Mouse (Mus musculus) lung, adult 2 months (tissue): ENCODE results near the gene Gm4450.

ENCODE experiments used
- CTCF ChIP-seq: fragments of 200-500 bp; IDR thresholded peaks from 2 replicates; pipeline ENCODE4 v1.5.1; 2011; ENCODE audit warnings: mild to moderate bottlenecking, low read length, control low read depth; ENCODE audit not compliant: insufficient read depth
- POLR2A ChIP-seq: fragments of 200-500 bp; IDR thresholded peaks from 2 replicates; pipeline ENCODE4 v1.6.1; 2011; ENCODE audit warnings: low read depth, mild to moderate bottlenecking, control low read depth, low read length, borderline replicate concordance; ENCODE audit errors: extremely low read depth

DNA sequence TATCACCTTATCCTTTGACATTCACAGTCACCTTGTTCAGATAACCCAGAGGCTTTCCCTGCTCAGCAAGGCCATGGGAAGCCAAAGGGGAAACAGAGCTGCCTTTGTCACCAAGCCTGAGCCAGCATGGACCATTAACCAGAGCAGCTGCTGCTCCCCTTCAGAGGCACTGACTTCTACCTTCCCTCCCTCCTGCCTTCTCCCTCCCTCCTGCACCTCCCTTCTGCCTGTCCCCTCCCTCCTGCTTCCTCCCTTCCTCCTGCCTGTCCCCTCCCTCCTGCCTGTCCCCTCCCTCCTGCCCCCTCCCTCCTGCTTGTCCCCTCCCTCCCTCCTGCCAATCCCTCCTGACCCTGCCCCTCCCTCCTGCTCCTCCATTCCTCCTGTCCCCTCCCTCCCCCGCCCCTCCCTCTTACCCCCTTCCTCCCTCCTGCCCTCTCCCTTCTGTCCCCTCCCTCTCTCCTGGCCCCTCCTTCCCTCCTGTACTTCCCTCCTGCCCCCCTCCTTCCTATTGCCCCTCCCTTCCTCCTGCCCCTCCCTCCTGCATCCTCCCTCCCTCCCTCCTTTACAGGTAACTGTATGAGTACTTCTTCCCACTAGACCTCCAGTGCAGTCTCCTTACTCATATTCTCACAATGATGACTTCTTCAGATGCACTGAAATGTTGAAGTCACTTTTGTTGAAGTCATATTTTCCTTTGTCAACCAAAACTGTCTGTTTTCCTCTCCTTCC, 22.7 kb downstream of the Gm4450 start:
- no peak for TF ChIP-seq CTCF
- TF ChIP-seq POLR2A = no peak
